Mouse (Mus musculus) gastrocnemius, adult 18-20 months (tissue): Measurements from ENCODE around the gene Tectb. TPM values are rescaled to one million over a fixed set of nuclear protein-coding genes. Genes with fewer than 3 reads are reported as not detected.

Experiments
- microRNA-seq: library from miRNA; unstranded; fragments of <30 nt; microRNA quantifications from one replicate; pipeline ENCODE4 v1.2.0, GENCODE M21; 2021
- total RNA-seq, 2 experiments: library from RNA; stranded (reverse); gene quantifications; 2 replicates each; pipeline ENCODE4 v1.2.3; 2021

Gene Tectb
- total RNA-seq, 2 experiments from 2014 or later, result not detected

Small RNA genes lying within 50 kb of the gene (microRNA-seq; reads per million reads assigned to microRNA genes)
- gene Mir6715, result not detected

Other genes starting within 250 kb of the Tectb start
- gene Gpam, start 53.5 kb upstream of the Tectb start, total RNA-seq, result 100 to 1,000 TPM in 1 of 2 experiments, 10 to 100 TPM in 1; 90.7 to 133 TPM
- gene Gucy2g, start 60.5 kb downstream of the Tectb start, total RNA-seq, result under 1 TPM; 0.16 to 0.21 TPM
- gene Acsl5, start 71.2 kb downstream of the Tectb start, total RNA-seq, result 1 to 10 TPM; 2.7 to 5.1 TPM
- 10 to 100 TPM; 20.0 to 21.4 TPM for gene Zdhhc6, start 135.3 kb downstream of the Tectb start, total RNA-seq
- 10 to 100 TPM; 17.3 TPM for gene Vti1a, start 135.6 kb downstream of the Tectb start, total RNA-seq